Mouse (Mus musculus): Measurements from ENCODE around the gene Scamp1.

Gene Scamp1

GRCm38 (mm10) chr13:94224717-94225705 lies 60.6 kb downstream of the Scamp1 start:
- DNase-seq (ENCODE audit: low spot score in 2 of 2): no peak

GRCm38 (mm10) chr13:94223609-94224008 lies 62.0 kb downstream of the Scamp1 start:
- DNase-seq (ENCODE audit: low spot score in 2 of 2): no peak

GRCm38 (mm10) chr13:94212716-94213115 lies 72.9 kb downstream of the Scamp1 start:
- no peak for DNase-seq (ENCODE audit: low spot score in 2 of 2)

GRCm38 (mm10) chr13:94212179-94212578 lies 73.5 kb downstream of the Scamp1 start:
- DNase-seq (ENCODE audit: low spot score in 2 of 2): no peak

GRCm38 (mm10) chr13:94211236-94212119 lies 74.2 kb downstream of the Scamp1 start:
- DNase-seq (ENCODE audit: low spot score in 2 of 2): no peak

GRCm38 (mm10) chr13:94208892-94209291 lies 76.8 kb downstream of the Scamp1 start:
- no peak for DNase-seq (ENCODE audit: low spot score in 2 of 2)

GRCm38 (mm10) chr13:94207973-94208372 lies 77.7 kb downstream of the Scamp1 start:
- DNase-seq (ENCODE audit: low spot score in 2 of 2): no peak

GRCm38 (mm10) chr13:94205234-94205633 lies 80.4 kb downstream of the Scamp1 start:
- DNase-seq (ENCODE audit: low spot score in 2 of 2): no peak

- no peak for DNase-seq (ENCODE audit: low spot score in 2 of 2)
These were observed 85.8 kb downstream of the Scamp1 start for GRCm38 (mm10) chr13:94199829-94200228.

- DNase-seq (ENCODE audit: low spot score in 2 of 2): no peak
These were observed 87.0 kb downstream of the Scamp1 start for GRCm38 (mm10) chr13:94198616-94199015.

GRCm38 (mm10) chr13:94193227-94193626 lies 92.4 kb downstream of the Scamp1 start:
- no peak for DNase-seq (ENCODE audit: low spot score in 2 of 2)

GRCm38 (mm10) chr13:94190386-94190785 lies 95.3 kb downstream of the Scamp1 start:
- DNase-seq (ENCODE audit: low spot score in 2 of 2): no peak

- no peak for DNase-seq (ENCODE audit: low spot score in 2 of 2)
These were observed 97.2 kb downstream of the Scamp1 start for GRCm38 (mm10) chr13:94188200-94189086.

- DNase-seq (ENCODE audit: low spot score in 2 of 2): no peak
These were observed 100.0 kb downstream of the Scamp1 start for GRCm38 (mm10) chr13:94185631-94186030.

- DNase-seq (ENCODE audit: low spot score in 2 of 2): no peak
These were observed 100.8 kb downstream of the Scamp1 start for GRCm38 (mm10) chr13:94184726-94185456.

GRCm38 (mm10) chr13:94183372-94184021 lies 102.2 kb downstream of the Scamp1 start:
- DNase-seq (ENCODE audit: low spot score in 2 of 2): no peak

GRCm38 (mm10) chr13:94182026-94182425 lies 103.6 kb downstream of the Scamp1 start:
- no peak for DNase-seq (ENCODE audit: low spot score in 2 of 2)

GRCm38 (mm10) chr13:94180477-94181420 lies 104.9 kb downstream of the Scamp1 start:
- no peak for DNase-seq (ENCODE audit: low spot score in 2 of 2)

Measured in spleen, postnatal 36 days (tissue).